Mouse (Mus musculus) activated CD4-positive, CD25-positive, alpha-beta regulatory T cell, adult 4 months (primary cell): Measurements from ENCODE around the gene Mdn1. TPM values are rescaled to one million over a fixed set of nuclear protein-coding genes. Genes with fewer than 3 reads are reported as not detected.
A peak's percentile ranks its signal among the peaks of the same experiment; 100 is the strongest.

ENCODE experiments used
- ATAC-seq: one replicate; pipeline ENCODE4 v1.8.0; 2017
- polyA plus RNA-seq, 2 experiments: library from polyadenylated mRNA; unstranded; fragments of 100-300 nt; shearing (Covaris generic); gene quantifications; one replicate each; pipeline ENCODE4 v1.2.1; 2017

Mdn1 gene
- polyA plus RNA-seq, 2 experiments from 2014 or later: 27.0 to 32.0 TPM

DNA sequence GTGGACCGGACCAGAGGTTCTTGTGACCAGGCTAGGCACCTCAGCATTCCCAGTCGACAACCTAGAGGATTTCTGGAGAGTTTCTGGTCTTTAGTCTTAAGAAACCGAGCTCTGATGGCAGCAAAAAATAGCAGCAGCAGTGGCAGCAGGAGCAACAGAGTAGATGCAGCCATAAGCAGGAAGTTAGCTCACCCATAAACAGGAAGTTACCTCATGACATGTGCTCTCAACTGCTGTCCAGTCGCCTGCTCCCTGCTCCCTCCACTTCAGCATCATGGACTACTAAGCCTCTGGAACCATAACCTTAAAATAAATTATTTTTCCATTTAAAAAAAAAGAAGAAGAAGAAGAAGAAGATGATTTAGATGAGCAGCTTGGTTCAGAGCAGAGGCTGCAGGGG is 132.1 kb downstream of the Mdn1 start:
- no peak for ATAC-seq

GRCm38 (mm10) chr4:32798976-32799375 is 142.1 kb downstream of the Mdn1 start:
- no peak for ATAC-seq

DNA sequence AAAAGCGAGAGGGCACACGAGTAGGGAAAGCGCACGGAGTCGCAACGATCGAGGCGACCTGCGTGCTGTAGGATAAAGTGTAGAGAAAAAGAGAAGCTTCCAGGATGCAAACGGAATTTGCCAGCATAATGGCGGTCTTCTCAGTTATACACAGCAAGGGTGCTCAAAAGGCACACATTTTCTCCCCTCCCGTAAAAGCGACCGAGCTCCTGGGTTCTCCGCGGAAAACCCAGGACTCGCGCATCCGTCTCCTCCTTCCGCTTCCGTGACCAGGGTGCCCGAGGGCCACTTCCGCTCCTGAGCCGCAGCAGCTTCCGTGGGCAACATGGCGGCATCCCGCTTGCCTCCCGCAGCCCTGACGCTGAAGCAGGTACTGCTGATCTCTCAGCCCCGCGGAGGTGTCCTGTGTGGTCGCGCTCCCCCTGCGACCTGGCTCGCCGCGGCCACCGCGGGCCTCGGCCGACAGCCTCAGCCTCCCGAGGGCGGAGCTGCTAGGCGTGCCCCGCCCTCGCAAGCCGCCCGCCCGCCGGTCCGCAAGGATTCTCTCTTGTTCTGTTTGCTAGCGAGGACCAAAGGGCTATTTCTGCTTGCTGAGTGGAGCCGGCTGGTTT is 143.2 kb downstream of the Mdn1 start, which contains the start of gene Lyrm2:
Lyrm2 (plus strand) TSS at position 288 of the 611 bp plus-strand sequence.
- ATAC-seq: peak; percentile 95

DNA sequence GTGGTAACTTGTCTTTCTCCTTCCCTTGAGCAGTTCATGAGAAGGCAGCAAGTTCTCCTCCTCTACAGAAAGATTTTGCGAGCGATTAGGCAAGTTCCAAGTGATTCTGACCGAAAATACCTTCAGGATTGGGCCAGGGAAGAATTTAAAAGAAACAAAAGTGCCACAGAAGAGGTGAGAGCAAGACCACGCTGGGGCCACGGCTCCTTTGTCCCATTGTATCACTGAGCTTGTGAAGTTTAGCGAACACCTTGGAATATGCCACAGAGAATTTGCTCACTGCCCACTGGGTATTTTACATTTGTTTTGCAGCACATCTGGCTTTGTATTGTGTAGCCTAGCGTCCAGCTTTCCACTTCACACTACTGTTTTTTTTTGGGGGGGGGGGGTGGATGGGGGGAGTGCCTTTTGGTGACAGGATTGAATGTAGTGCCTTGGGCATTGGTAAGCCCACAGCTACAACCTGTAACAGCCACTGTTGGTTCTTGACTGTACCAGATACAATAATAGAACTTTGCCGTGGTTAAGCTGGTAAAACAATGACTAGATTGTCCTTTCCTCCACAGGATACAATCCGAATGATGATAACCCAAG is 143.8 kb downstream of the Mdn1 start:
- peak; percentile 3 for ATAC-seq

- no peak for ATAC-seq
Observed at GRCm38 (mm10) chr4:32817478-32817877, 160.6 kb downstream of the Mdn1 start.

DNA sequence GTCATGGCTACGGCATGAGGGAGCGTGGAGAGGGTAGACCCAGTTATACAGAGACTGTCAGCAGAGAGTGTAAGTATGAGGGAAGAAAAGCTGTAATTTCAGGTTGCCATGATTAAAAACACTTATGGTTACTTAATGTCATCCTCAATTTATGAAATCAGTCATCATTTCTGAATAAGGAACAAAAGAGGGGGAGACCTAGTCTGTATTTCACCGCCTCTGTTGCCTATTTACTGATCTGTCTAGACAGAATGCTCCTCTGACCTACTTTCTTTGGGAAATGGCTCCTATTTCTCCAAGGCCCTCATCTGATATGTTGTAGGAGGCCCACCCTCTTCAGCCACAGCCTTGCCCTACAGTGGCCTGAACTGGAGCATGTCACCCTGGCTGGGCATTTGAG is 163.8 kb downstream of the Mdn1 start:
- no peak for ATAC-seq

- no peak for ATAC-seq
Observed at GRCm38 (mm10) chr4:32824254-32824653, 167.3 kb downstream of the Mdn1 start.

Other genes starting within 250 kb of the Mdn1 start
- not detected for gene Gja10, start 54.4 kb upstream of the Mdn1 start, polyA plus RNA-seq
- gene Casp8ap2, start 41.7 kb upstream of the Mdn1 start, polyA plus RNA-seq: 10 to 100 TPM; 33.8 to 43.7 TPM
- gene Lyrm2, start 143.1 kb downstream of the Mdn1 start, polyA plus RNA-seq: 10 to 100 TPM; 73.5 to 78.9 TPM